Mouse (Mus musculus): ENCODE measurements around the gene Trim29. TPM values are rescaled to one million over a fixed set of nuclear protein-coding genes. Genes with fewer than 3 reads are reported as not detected.

Gene Trim29
- polyA plus RNA-seq, 1 experiment from 2014 or later, result 0.50 TPM

DNA sequence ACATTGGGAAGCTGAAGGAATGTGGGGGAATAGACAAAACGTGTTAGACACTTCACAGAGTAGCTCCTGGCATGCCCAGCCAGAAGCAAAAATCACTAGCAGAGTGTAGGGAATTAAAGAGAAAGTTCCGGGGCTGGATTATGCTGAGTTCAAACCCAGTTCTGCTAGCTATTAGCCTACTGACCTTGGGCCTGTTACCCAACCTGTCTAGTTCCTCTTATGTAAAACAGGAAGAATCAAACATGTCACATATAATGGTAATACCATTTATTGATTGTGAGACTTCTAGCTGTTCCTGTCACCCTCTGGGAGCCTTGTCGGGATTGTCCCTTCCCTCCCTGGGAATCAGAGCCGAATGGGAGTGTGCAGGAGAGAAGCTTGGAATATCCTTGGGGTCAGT lies 7.7 kb upstream of the Trim29 start:
- Histone ChIP-seq H3K9me3 (ENCODE audit: control insufficient read depth, low read length) (no peaks in the 10 kb centered on the region), H3K4me3 (ENCODE audit: low read length) (no peak overlapping the region), H3K4me1 (ENCODE audit: control insufficient read depth, insufficient read depth, low read length) (peaks cover 7% of the 10 kb centered on the region; the same call in 1 of the 2 replicates), H3K27me3 (ENCODE audit: control insufficient read depth, insufficient read depth, low read length) (no peaks in the 10 kb centered on the region; the same call in 1 of the 2 replicates), H3K9ac (ENCODE audit: low read depth, low read length) (no peak overlapping the region), H3K4me2 (replicated peaks; ENCODE audit: low read depth, low read length) (no peak overlapping the region), H3K27ac (ENCODE audit: low read depth, low read length) (no peak overlapping the region), H3K36me3 (ENCODE audit: control insufficient read depth, insufficient read depth, low read length) (no peaks in the 10 kb centered on the region)
- WGBS, result 62% methylated on average over 4 of the region's 4 CpGs
- no peak for ATAC-seq (ENCODE audit: low FRiP score, low TSS enrichment)

DNA sequence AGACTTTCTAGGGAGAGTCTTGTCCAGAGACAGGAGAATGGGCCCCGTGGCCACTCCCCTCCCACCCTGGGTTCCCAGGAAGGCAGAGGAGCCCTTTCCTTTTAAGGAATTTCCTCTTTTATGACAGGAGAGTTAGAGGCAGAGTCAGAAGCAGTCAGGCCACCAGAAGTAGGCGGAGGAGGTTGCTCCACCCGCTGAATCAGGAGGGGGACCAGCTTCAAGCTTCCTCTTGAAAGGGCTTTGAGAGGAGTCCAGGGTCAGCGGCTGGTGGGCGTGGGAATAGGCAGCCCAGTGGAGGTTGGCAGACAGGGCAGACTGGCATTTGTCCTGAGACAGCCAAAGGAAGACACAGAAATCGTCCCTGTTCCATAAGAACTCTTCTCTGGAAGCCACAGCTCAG lies 4.8 kb upstream of the Trim29 start:
- H3K9ac ChIP-seq (ENCODE audit: low read depth, low read length), result no peak overlapping the region
- 33% methylated on average over 6 of the region's 6 CpGs for WGBS
- no peak overlapping the region for H3K27ac ChIP-seq (ENCODE audit: low read depth, low read length)
- H3K9me3 ChIP-seq (ENCODE audit: control insufficient read depth, low read length), result no peaks in the 10 kb centered on the region
- no peaks in the 10 kb centered on the region for H3K36me3 ChIP-seq (ENCODE audit: control insufficient read depth, insufficient read depth, low read length)
- peaks cover 7% of the 10 kb centered on the region; the same call in 1 of the 2 replicates for H3K4me1 ChIP-seq (ENCODE audit: control insufficient read depth, insufficient read depth, low read length)
- no peak for ATAC-seq (ENCODE audit: low FRiP score, low TSS enrichment)
- no peak overlapping the region for H3K4me3 ChIP-seq (ENCODE audit: low read length)
- no peak overlapping the region for H3K4me2 ChIP-seq (replicated peaks; ENCODE audit: low read depth, low read length)
- H3K27me3 ChIP-seq (ENCODE audit: control insufficient read depth, insufficient read depth, low read length), result peaks cover 4% of the 10 kb centered on the region

GRCm38 (mm10) chr9:43309087-43309872 lies 1.4 kb upstream of the Trim29 start:
- H3K4me2 ChIP-seq (replicated peaks; ENCODE audit: low read depth, low read length), result no peak overlapping the region
- H3K4me3 ChIP-seq (ENCODE audit: low read length), result no peak overlapping the region
- no peaks in the 10 kb centered on the region for H3K9me3 ChIP-seq (ENCODE audit: control insufficient read depth, low read length)
- no peak overlapping the region for H3K27ac ChIP-seq (ENCODE audit: low read depth, low read length)
- H3K9ac ChIP-seq (ENCODE audit: low read depth, low read length), result no peak overlapping the region
- peaks cover 5% of the 10 kb centered on the region; the same call in 1 of the 2 replicates for H3K27me3 ChIP-seq (ENCODE audit: control insufficient read depth, insufficient read depth, low read length)
- ATAC-seq (ENCODE audit: low FRiP score, low TSS enrichment), result no peak
- peaks cover 7% of the 10 kb centered on the region; the same call in 1 of the 2 replicates for H3K4me1 ChIP-seq (ENCODE audit: control insufficient read depth, insufficient read depth, low read length)
- WGBS, result 87% methylated on average over 6 of the region's 6 CpGs
- H3K36me3 ChIP-seq (ENCODE audit: control insufficient read depth, insufficient read depth, low read length), result no peaks in the 10 kb centered on the region

GRCm38 (mm10) chr9:43312190-43312589 lies 1.5 kb downstream of the Trim29 start:
- WGBS, result 61% methylated on average over 7 of the region's 7 CpGs

DNA sequence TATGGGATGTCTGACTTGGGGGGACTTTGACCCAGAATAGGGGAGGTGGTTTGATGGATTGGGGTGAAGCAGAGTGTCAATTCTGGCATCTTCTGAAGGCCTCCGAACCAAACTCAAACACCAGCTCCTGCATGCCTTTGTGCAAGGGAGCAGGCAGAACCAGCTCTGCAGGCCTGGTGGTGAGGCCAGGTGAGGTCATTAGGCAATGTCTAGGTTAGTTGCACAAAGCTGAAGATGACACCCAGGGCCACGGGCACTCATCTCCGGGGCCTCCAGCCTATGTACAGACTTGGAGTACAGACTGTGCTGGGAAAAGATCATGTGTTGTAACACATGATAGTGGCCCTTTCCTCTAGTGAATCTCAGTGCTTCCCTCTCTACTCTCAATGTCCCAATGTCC lies 3.2 kb downstream of the Trim29 start:
- WGBS, result 83% methylated on average over 3 of the region's 3 CpGs
- no peak overlapping the region for H3K9ac ChIP-seq (ENCODE audit: low read depth, low read length)
- H3K36me3 ChIP-seq (ENCODE audit: control insufficient read depth, insufficient read depth, low read length), result no peaks in the 10 kb centered on the region
- H3K4me1 ChIP-seq (ENCODE audit: control insufficient read depth, insufficient read depth, low read length), result no peaks in the 10 kb centered on the region
- H3K4me2 ChIP-seq (replicated peaks; ENCODE audit: low read depth, low read length), result no peak overlapping the region
- H3K27me3 ChIP-seq (ENCODE audit: control insufficient read depth, insufficient read depth, low read length), result peaks cover 5% of the 10 kb centered on the region; the same call in 1 of the 2 replicates
- no peaks in the 10 kb centered on the region for H3K9me3 ChIP-seq (ENCODE audit: control insufficient read depth, low read length)
- no peak for ATAC-seq (ENCODE audit: low FRiP score, low TSS enrichment)
- H3K27ac ChIP-seq (ENCODE audit: low read depth, low read length), result no peak overlapping the region
- H3K4me3 ChIP-seq (ENCODE audit: low read length), result no peak overlapping the region

More at GRCm38 (mm10) chr9:43312190-43312589, 1.5 kb downstream of the Trim29 start:
- ATAC-seq (ENCODE audit: low FRiP score, low TSS enrichment), result no peak
- no peak overlapping the region for H3K27ac ChIP-seq (ENCODE audit: low read depth, low read length)
- H3K4me1 ChIP-seq (ENCODE audit: control insufficient read depth, insufficient read depth, low read length), result no peaks in the 10 kb centered on the region
- H3K4me2 ChIP-seq (replicated peaks; ENCODE audit: low read depth, low read length), result no peak overlapping the region
- no peaks in the 10 kb centered on the region for H3K36me3 ChIP-seq (ENCODE audit: control insufficient read depth, insufficient read depth, low read length)
- no peak overlapping the region for H3K4me3 ChIP-seq (ENCODE audit: low read length)
- peaks cover 5% of the 10 kb centered on the region; the same call in 1 of the 2 replicates for H3K27me3 ChIP-seq (ENCODE audit: control insufficient read depth, insufficient read depth, low read length)
- H3K9me3 ChIP-seq (ENCODE audit: control insufficient read depth, low read length), result no peaks in the 10 kb centered on the region
- H3K9ac ChIP-seq (ENCODE audit: low read depth, low read length), result no peak overlapping the region

DNA sequence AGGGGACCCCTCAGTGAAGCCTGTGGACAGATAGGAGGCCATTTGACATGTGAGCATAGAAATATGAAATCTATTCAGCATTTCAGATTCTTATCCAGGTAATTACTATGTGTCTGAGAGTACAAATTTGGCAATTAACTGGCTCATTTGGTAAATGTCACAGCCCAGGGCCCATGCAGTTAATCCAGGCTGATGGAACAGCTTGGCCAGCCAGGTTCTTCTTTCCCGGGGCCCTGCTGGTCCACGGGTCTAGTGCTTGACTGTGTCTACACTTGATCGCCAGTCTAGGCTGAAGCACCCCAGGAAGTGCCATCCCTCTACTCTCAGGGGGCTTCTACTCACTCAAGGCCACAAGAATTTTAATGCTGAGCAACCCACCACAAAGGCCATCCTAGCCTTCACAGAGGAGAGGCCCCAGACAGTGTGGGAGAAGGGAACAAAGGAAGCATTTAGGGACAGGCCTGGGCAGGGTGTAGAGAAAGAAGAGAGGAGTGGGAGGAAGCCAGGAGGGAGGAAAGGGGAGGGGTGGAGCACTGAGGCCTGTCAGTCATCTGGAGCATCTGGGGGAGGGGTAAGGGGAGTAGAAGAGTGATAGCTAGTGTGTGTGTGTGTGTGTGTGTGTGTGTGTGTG lies 4.8 kb downstream of the Trim29 start:
- Histone ChIP-seq H3K9me3 (ENCODE audit: control insufficient read depth, low read length) (no peaks in the 10 kb centered on the region), H3K9ac (ENCODE audit: low read depth, low read length) (no peak overlapping the region), H3K4me1 (ENCODE audit: control insufficient read depth, insufficient read depth, low read length) (no peaks in the 10 kb centered on the region), H3K4me3 (ENCODE audit: low read length) (no peak overlapping the region), H3K27me3 (ENCODE audit: control insufficient read depth, insufficient read depth, low read length) (peaks cover 5% of the 10 kb centered on the region; the same call in 1 of the 2 replicates), H3K4me2 (replicated peaks; ENCODE audit: low read depth, low read length) (no peak overlapping the region), H3K36me3 (ENCODE audit: control insufficient read depth, insufficient read depth, low read length) (no peaks in the 10 kb centered on the region), H3K27ac (ENCODE audit: low read depth, low read length) (no peak overlapping the region)
- 65% methylated on average over 3 of the region's 3 CpGs for WGBS
- no peak for ATAC-seq (ENCODE audit: low FRiP score, low TSS enrichment)

GRCm38 (mm10) chr9:43316466-43316865 lies 5.8 kb downstream of the Trim29 start:
- H3K9me3 ChIP-seq (ENCODE audit: control insufficient read depth, low read length), result no peaks in the 10 kb centered on the region
- no peaks in the 10 kb centered on the region for H3K4me1 ChIP-seq (ENCODE audit: control insufficient read depth, insufficient read depth, low read length)
- H3K4me3 ChIP-seq (ENCODE audit: low read length), result no peak overlapping the region
- 89% methylated on average over 4 of the region's 4 CpGs for WGBS
- H3K27me3 ChIP-seq (ENCODE audit: control insufficient read depth, insufficient read depth, low read length), result no peaks in the 10 kb centered on the region
- H3K27ac ChIP-seq (ENCODE audit: low read depth, low read length), result no peak overlapping the region
- no peaks in the 10 kb centered on the region for H3K36me3 ChIP-seq (ENCODE audit: control insufficient read depth, insufficient read depth, low read length)
- H3K9ac ChIP-seq (ENCODE audit: low read depth, low read length), result no peak overlapping the region
- H3K4me2 ChIP-seq (replicated peaks; ENCODE audit: low read depth, low read length), result no peak overlapping the region
- ATAC-seq (ENCODE audit: low FRiP score, low TSS enrichment), result no peak

- Histone ChIP-seq H3K4me2 (replicated peaks; ENCODE audit: low read depth, low read length) (no peak overlapping the region), H3K4me1 (ENCODE audit: control insufficient read depth, insufficient read depth, low read length) (no peaks in the 10 kb centered on the region), H3K27ac (ENCODE audit: low read depth, low read length) (no peak overlapping the region), H3K36me3 (ENCODE audit: control insufficient read depth, insufficient read depth, low read length) (no peaks in the 10 kb centered on the region), H3K9ac (ENCODE audit: low read depth, low read length) (no peak overlapping the region), H3K4me3 (ENCODE audit: low read length) (no peak overlapping the region), H3K9me3 (ENCODE audit: control insufficient read depth, low read length) (no peaks in the 10 kb centered on the region), H3K27me3 (ENCODE audit: control insufficient read depth, insufficient read depth, low read length) (no peaks in the 10 kb centered on the region)
- WGBS, result 71% methylated on average over 10 of the region's 10 CpGs
- no peak for ATAC-seq (ENCODE audit: low FRiP score, low TSS enrichment)
These were observed 8.0 kb downstream of the Trim29 start for GRCm38 (mm10) chr9:43318661-43319060.

DNA sequence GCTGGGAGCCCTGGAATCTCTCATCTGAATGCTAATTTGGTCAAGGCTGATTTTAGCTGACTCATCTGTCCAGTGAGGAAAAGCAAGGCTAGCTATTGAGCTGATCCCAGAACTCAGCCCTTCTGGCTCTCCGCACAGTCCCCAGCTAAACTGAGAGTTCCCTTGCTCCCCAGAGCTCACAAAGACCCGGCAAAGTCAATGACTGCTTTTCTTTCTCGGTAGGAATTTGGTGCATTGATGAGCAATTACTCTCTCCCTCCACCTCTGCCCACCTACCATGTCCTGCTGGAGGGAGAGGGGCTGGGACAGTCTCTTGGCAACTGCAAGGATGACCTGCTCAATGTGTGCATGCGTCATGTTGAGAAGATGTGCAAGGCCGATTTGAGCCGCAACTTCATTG lies 11.3 kb downstream of the Trim29 start:
- no peaks in the 10 kb centered on the region for H3K9me3 ChIP-seq (ENCODE audit: control insufficient read depth, low read length)
- no peak overlapping the region for H3K27ac ChIP-seq (ENCODE audit: low read depth, low read length)
- WGBS, result 78% methylated on average over 6 of the region's 6 CpGs

More for the DNA sequence above, 11.3 kb downstream of the Trim29 start:
- H3K9ac ChIP-seq (ENCODE audit: low read depth, low read length), result no peak overlapping the region
- H3K36me3 ChIP-seq (ENCODE audit: control insufficient read depth, insufficient read depth, low read length), result no peaks in the 10 kb centered on the region
- ATAC-seq (ENCODE audit: low FRiP score, low TSS enrichment), result no peak
- H3K4me1 ChIP-seq (ENCODE audit: control insufficient read depth, insufficient read depth, low read length), result no peaks in the 10 kb centered on the region
- H3K4me3 ChIP-seq (ENCODE audit: low read length), result no peak overlapping the region
- no peaks in the 10 kb centered on the region for H3K27me3 ChIP-seq (ENCODE audit: control insufficient read depth, insufficient read depth, low read length)
- H3K4me2 ChIP-seq (replicated peaks; ENCODE audit: low read depth, low read length), result no peak overlapping the region

Measured in kidney, embryonic 14.5 days (tissue).